Mouse (Mus musculus) cerebellum, adult 2 months (tissue): ENCODE data around the gene Mafk. TPM values are rescaled to one million over a fixed set of nuclear protein-coding genes. Genes with fewer than 3 reads are reported as not detected.

Experiments used
- DNase-seq, 2 experiments: peaks; one replicate each; pipeline ENCODE4 v3.0.0; 2021
- H3K27ac ChIP-seq: fragments of 200-500 bp; 2 replicates; pipeline ENCODE4 v1.5.1; 2012; ENCODE audit warnings: low read length, control low read depth, inconsistent platforms; ENCODE audit not compliant: insufficient read depth
- H3K27me3 ChIP-seq: fragments of 200-500 bp; 2 replicates; pipeline ENCODE4 v1.6.1; 2012; ENCODE audit warnings: inconsistent platforms, mild to moderate bottlenecking, low read length, moderate library complexity; ENCODE audit not compliant: control insufficient read depth, insufficient read depth
- H3K4me1 ChIP-seq: fragments of 200-500 bp; 2 replicates; pipeline ENCODE4 v1.6.1; 2011; ENCODE audit warnings: low read length; ENCODE audit not compliant: control insufficient read depth, insufficient read depth
- H3K4me3 ChIP-seq: fragments of 200-500 bp; replicated peaks from 2 replicates; pipeline ENCODE3; 2011; ENCODE audit warnings: mild to moderate bottlenecking, low read depth, low read length, control low read depth; ENCODE audit not compliant: insufficient read depth
- CTCF ChIP-seq: fragments of 200-500 bp; IDR thresholded peaks from 2 replicates; pipeline ENCODE4 v1.5.1; 2011; ENCODE audit warnings: low read depth, mild to moderate bottlenecking, control low read depth, low read length, moderate library complexity, borderline replicate concordance; ENCODE audit not compliant: insufficient read depth
- POLR2A ChIP-seq: fragments of 200-500 bp; IDR thresholded peaks from 2 replicates; pipeline ENCODE4 v1.6.1; 2011; ENCODE audit warnings: low read length, control low read depth, borderline replicate concordance; ENCODE audit not compliant: insufficient read depth
- WGBS: fragments of 180-500 bp; shearing (Covaris S2); methylation state at CpG from one replicate; pipeline ENCODE4 v1.1.7; 2018; 5-methylcytosine and 5-hydroxymethylcytosine counted together
- polyA plus RNA-seq: library from polyadenylated mRNA; depleted of rRNA; stranded (reverse); fragments of >200 nt; gene quantifications from 2 replicates; pipeline ENCODE4 v1.2.3, GENCODE M21; 2012

The Mafk gene
- polyA plus RNA-seq, 1 experiment = 7.8 TPM

DNA sequence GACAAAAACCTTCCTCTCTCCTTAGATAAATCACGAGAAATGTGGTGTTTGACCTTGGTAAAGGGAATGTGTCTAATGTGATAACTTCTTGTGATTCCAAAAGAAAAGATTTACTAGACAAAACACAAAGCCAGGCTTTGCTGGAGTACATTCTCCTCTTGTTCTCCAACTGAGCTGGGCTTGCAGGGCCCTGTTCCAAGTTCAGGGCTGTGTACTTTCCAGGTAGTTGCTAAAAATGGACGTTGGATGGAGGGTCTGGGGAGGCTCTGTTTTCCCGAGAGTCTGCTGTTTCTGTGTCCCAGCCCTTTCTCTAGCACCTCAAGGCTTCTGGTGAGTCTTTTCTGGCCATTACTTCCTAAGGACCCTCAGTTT lies 1.6 kb downstream of the Mafk start:
- H3K4me3 ChIP-seq = no peak overlapping the region
- WGBS = 51% methylated on average over 3 of the region's 3 CpGs

DNA sequence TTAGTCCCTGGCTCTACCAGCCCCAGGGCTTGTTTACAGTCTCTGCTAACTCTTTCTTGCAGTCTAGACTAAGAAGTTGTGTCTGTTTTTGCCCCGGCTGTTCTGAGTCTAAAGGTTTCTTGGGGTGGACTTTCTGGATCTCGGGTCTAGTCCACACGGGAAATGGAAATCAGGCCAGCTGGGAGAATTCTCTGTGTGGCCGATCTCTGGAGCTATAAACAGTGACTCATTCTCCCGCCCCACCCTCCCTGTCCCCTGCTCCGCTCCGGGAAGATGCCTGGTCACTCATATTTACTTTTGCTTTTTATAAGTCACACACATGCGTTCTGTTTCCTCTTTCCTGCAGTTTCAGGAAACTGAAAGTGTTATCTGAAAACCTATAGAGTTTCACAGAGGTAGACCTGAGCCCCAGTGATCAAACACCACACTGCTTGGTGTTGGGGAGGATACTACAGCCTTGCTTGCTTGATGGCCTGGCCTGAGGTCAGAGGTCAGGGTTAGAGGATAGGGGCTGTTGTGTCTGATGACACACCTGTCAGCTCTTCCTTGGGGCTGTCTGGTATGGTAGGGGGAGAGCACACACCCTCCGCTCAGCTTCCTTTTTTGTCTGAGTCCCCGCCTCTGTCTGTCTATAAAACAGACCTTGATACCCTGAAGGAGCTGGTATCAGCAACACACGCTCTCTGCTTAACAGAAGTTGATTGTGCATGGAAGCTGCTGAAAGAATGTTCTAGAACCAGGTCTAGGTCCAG lies 2.2 kb downstream of the Mafk start:
- no peak overlapping the region for H3K27ac ChIP-seq
- no peaks in the 10 kb centered on the region for H3K27me3 ChIP-seq
- WGBS = 78% methylated on average over 11 of the region's 11 CpGs
- TF ChIP-seq POLR2A = no peak
- TF ChIP-seq CTCF = no peak
- no peak overlapping the region for H3K4me3 ChIP-seq
- no peak for DNase-seq
- peaks cover 19% of the 10 kb centered on the region; the same call in 1 of the 2 replicates for H3K4me1 ChIP-seq

More for the DNA sequence above, 1.6 kb downstream of the Mafk start:
- DNase-seq = no peak
- peaks cover 16% of the 10 kb centered on the region; the same call in 1 of the 2 replicates for H3K4me1 ChIP-seq
- no peaks in the 10 kb centered on the region for H3K27me3 ChIP-seq
- TF ChIP-seq CTCF (no peak), POLR2A (no peak)
- H3K27ac ChIP-seq = no peak overlapping the region

DNA sequence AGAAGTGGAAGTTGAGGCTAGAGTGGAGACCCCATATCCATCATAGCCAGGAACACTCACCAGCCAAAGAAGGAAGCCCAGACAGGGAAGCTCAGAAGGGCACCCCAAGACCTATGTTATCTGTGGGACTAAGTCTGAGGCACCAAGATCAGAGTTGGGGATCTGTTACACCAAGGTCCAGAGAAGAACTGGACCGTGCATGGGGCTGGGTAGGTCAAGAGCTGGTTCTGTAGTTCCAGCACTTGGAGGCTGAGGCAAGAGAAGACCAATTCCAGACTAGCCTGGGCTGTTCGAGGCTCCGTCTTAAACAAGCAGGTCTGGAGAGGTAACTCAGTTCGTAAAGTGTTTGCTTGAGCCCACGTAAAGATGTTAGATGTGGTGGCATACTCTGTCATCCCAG lies 2.8 kb downstream of the Mafk start:
- H3K4me1 ChIP-seq = peaks cover 19% of the 10 kb centered on the region; the same call in 1 of the 2 replicates
- DNase-seq = no peak
- no peak overlapping the region for H3K4me3 ChIP-seq
- TF ChIP-seq POLR2A (no peak), CTCF (no peak)
- no peak overlapping the region for H3K27ac ChIP-seq
- WGBS = 92% methylated on average over 5 of the region's 5 CpGs
- H3K27me3 ChIP-seq = no peaks in the 10 kb centered on the region

DNA sequence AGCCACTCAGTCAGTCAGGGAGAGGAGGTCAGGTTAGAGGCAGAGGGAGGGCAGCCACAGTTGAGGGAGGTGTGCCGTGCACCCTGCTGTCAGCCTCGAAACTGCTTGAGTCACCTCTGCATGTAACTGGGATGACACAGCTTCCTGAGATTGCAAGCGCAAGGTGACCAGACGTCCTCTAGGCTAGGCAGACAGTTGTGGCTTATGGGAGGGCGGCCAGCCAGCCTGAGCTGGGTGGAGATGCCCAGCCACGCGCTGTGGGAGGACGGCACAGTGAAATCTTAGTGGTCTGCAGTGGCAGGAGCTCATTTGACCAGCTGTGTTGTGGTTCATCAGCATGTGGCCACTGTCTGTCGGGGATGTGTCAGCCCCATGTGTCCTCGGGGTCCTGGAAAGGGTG lies 3.6 kb downstream of the Mafk start:
- Histone ChIP-seq H3K27ac (no peak overlapping the region), H3K4me3 (no peak overlapping the region), H3K27me3 (no peaks in the 10 kb centered on the region), H3K4me1 (peaks cover 19% of the 10 kb centered on the region; the same call in 1 of the 2 replicates)
- 50% methylated on average over 10 of the region's 10 CpGs for WGBS
- DNase-seq = no peak
- TF ChIP-seq CTCF (no peak), POLR2A (no peak)

DNA sequence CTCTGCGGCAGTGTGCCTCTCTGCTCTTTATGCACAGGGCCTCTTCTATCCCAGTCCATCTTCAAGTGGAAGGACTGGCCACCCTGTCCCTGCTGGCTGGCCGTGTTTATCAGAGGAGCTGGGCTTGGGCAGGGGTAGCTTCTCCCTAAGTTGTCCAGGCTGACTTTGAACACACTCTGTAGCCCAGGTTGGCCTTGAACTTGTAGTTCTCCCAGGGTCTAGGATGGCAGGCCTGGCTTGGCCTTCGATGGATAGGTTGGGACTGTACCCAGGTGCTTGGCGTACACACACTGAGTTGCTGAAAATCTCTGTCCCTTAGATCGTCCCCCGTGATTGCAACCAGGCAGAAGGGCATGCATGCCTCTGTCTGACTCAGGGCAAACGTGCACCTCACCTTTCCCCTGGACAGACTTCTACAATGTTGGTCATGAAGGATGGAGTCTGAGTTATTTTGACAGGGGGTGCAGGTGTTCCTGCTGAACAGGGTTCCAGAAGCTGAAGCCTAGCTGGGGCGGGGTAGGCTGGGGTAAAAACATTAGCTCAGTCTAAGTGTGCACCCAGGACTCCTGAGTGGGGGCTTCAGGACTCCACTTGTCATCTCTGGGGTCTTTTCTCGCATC lies 4.8 kb downstream of the Mafk start:
- no peak for DNase-seq
- H3K4me3 ChIP-seq = no peak overlapping the region
- TF ChIP-seq POLR2A (no peak), CTCF (no peak)
- 63% methylated on average over 9 of the region's 9 CpGs for WGBS
- H3K27ac ChIP-seq = no peak overlapping the region
- no peaks in the 10 kb centered on the region for H3K27me3 ChIP-seq
- peaks cover 16% of the 10 kb centered on the region; the same call in 1 of the 2 replicates for H3K4me1 ChIP-seq

DNA sequence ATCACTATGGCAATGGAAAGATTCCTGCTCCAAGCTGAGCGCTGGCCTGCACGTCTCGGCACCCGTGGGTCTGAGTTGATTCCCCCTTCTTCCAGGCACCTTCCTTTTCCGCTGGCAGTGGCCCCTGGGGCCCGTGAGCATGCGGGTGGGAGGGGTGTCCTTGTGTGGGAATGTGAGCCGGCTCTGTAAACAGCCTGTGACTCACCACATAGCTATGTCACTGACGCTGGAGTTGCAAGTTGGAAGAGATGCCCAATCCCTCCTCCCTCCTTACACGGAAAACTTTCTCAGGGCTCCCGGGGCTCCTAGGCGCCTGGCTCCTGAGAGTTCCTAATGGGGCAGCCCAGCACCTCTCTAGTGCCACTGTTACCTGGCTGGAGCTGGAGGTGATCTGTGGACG lies 5.6 kb downstream of the Mafk start:
- H3K27ac ChIP-seq = peak overlapping the region; percentile 41; the same call in 1 of the 2 replicates
- H3K27me3 ChIP-seq = no peaks in the 10 kb centered on the region
- TF ChIP-seq POLR2A (no peak), CTCF (no peak)
- WGBS = 16% methylated on average over 13 of the region's 13 CpGs
- H3K4me1 ChIP-seq = peaks cover 14% of the 10 kb centered on the region; the same call in 1 of the 2 replicates
- no peak overlapping the region for H3K4me3 ChIP-seq
- DNase-seq = no peak

DNA sequence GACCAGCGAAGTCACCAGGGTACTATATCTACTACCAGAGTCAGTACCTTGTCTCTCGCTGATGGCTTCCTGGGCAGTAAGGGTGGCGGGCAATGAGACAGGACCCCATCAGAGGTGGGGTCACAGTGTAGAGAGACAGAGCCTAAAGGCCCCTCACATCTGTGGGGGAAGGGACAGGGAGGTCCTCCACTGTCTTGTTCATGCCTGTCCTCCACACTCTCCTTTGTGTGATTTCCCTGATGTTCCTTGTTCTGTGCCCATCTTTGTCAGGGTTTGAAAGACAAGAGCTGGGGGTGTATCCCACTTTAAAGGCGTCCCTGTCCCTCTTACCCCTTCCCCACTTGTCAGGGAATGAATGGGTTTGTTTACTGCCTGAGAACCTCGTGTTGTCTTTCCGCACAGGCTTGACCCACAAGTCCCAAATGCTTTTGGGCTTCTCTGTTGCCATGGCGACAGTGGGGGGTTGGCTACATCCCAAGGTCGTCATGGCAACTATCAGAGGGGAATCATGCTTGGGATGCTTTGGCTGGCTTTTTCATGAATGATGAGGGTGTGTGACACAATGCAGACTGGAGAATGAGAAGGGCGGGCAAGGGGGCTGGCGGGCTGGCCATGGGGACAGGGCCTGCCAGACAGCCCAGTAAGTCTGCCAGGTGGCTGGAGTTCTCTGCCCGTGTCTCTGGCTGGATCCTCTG lies 6.3 kb downstream of the Mafk start:
- H3K27ac ChIP-seq = peak overlapping the region; percentile 41; the same call in 1 of the 2 replicates
- no peak overlapping the region for H3K4me3 ChIP-seq
- TF ChIP-seq CTCF = no peak
- no peak for TF ChIP-seq POLR2A
- peaks cover 11% of the 10 kb centered on the region; the same call in 1 of the 2 replicates for H3K4me1 ChIP-seq
- WGBS = 15% methylated on average over 11 of the region's 11 CpGs
- peak; percentile 64 to 72 for DNase-seq
- no peaks in the 10 kb centered on the region for H3K27me3 ChIP-seq
